Mouse (Mus musculus) megakaryocyte, embryonic 14.5 days (primary cell): Measurements from ENCODE around the gene Traf3ip2.

ENCODE experiments used
- FLI1 ChIP-seq: IDR thresholded peaks from 2 replicates; pipeline ENCODE4 v1.6.1; 2012; ENCODE audit warnings: low read length, inconsistent platforms, mixed read lengths
- GATA1 ChIP-seq: IDR thresholded peaks from 3 replicates; pipeline ENCODE4 v1.6.1; 2012; ENCODE audit warnings: mixed read lengths, low read length, inconsistent platforms, borderline replicate concordance

DNA sequence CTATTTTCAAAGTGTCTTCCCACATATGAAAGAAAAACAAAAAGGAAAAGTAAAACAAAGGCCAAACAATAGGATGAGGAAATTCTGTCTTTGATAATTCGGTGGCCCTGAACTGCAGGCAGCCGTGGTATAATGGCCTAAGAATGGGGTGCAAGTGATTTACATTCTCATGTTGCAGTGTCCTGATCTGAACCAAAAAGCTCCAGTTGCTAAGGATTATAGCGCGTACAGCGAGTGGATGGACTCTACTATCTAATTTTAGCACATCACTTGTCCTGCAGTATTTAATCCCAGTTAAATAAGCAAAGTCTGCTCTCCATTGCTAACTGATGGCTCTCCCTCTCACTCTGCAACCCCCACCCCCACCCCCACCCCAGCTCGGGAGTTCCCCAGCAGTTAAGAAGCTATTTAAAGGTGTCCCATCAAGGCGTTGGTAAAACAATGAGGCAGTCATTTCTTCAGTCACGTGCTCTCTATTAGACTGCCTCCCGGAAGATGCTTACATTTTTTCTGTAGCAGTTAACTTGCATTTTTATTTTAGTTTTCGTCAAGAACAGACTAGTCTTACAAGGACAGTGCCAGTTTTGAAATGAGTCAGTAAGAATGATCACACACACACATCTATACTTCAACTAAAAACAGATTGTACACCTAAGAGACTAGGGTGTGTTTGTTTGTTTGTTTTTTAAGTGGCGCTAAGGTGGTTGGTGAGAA, 78.8 kb downstream of the Traf3ip2 start:
- no peak for TF ChIP-seq GATA1
- TF ChIP-seq FLI1, result no peak
